Mouse (Mus musculus) right cerebral cortex, postnatal 14 days (tissue): Measurements from ENCODE around the gene Fitm1.

Experiments
- DNase-seq: peaks from one replicate; pipeline ENCODE4 v3.0.0; 2022

Gene Fitm1

DNA sequence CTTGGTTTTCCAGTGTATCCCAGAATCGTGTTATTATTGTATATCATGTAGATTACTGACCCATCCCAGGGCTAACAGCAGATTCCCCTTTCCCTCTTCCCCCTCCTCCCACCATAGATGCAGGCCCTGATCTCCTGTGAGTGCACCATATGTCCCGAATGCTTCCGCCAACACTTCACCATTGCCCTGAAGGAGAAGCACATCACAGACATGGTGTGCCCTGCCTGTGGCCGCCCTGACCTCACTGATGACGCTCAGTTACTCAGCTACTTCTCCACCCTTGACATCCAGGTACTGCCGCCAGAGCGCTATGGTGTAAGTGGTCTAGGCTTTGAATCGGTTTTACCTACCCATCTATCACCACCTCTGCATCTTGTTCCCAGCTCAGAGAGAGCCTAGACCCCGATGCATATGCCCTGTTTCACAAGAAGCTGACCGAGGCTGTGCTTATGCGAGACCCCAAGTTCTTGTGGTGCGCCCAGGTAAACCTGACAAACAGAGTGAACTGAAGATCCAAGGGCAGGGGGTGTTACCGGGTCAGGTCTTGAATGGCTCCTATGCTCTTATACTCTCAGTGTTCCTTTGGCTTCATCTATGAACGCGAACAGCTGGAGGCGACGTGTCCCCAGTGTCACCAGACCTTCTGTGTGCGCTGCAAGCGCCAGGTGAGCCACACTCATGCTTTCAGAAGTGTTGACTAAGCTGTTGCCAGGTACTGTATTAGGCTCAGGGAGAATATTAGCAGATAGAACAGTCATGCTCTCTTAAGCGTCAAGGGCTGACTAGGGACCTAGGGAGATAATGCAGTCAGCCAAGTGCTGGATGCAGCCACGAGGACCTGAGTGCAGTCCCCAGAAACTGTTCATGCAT is 23.3 kb downstream of the Fitm1 start:
- no peak for DNase-seq

DNA sequence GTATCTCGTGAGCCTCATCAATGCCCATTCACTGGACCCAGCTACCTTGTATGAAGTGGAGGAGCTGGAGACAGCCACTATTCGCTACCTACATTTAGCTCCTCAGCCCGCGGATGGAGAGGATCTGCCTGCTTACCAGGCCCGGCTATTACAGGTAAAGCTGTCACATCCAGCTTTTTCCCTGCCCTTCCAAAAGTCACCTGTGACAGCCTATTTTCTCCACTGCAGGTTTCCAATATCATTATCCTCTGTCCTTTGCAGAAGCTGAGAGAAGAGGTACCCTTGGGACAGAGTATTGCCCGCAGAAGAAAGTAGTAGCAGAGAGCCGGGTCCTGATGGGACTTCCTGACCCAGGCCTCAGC is 27.8 kb downstream of the Fitm1 start, which contains the start of gene Irf9:
TSS of gene Irf9 (plus strand) at position 301 of the 362 bp plus-strand sequence.
- DNase-seq = no peak

DNA sequence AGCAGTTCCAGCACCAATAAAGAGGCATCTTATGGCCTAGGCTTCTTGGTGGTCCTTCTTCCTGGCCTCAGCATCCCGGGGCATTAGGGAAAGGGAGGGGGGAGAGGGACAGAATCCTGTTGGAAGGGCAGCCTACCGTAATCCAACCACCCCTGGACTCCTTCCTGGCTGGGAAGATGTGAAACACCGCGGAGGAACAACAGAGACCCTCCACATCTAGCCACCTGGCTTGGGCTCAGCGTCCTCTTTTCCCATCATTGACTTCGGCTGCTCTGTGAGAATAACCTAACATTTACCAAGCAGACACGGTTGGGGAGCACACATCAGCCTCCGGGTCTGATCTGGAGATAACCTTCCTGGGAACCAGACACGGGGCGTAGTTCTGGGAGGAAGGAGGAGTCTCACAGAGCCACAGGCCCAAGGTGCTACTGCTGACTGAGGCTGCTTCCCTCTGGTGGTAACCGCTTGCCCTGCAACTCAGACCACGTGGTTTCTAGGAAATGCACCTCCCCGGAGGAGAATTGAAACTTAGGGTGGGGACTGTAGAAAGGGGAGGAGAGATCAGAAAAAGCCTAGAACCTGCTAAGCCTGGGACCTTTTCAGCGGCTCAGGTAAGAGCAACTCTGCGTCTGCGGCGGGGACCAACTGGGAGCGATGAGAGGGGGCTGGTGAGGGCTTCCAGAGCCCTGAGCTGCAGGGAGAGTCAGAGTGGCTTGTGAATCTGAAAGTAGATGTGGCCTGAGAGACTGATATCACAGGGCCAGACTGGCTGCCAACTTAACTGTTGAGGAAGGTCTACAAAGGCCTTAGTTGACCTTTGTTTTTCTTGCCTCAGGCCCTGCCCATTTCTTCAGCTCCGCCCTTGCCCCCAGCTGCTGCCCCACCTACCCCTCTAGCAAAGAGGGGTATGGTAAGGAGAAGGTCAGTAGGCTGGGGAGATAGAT is 28.5 kb downstream of the Fitm1 start:
- DNase-seq = peak; percentile 84

- DNase-seq = no peak
These were observed 29.4 kb downstream of the Fitm1 start for GRCm38 (mm10) chr14:55604823-55605222.

GRCm38 (mm10) chr14:55605743-55606459 is 30.5 kb downstream of the Fitm1 start:
- DNase-seq = no peak

DNA sequence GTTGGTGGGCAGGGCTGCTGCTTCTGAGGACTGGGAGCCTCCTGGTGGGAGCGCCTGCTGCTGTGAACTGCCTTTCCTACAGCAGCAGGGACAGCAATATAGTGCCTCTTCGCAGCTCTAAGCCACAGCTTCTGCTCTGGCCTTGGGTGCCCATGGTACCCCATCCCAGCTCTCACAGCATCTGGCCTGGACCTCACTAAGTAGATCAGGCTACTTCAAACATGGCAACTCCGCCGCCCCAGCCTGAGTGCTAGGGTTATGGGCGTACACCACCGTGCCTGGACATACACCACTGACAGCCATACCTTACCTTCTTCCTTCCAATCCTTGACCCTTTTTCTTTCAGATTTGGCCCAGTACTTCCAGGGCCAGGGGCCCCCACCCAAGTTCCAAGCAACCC is 32.9 kb downstream of the Fitm1 start:
- no peak for DNase-seq

- DNase-seq = no peak
These were observed 37.9 kb downstream of the Fitm1 start for GRCm38 (mm10) chr14:55613346-55613745.

DNA sequence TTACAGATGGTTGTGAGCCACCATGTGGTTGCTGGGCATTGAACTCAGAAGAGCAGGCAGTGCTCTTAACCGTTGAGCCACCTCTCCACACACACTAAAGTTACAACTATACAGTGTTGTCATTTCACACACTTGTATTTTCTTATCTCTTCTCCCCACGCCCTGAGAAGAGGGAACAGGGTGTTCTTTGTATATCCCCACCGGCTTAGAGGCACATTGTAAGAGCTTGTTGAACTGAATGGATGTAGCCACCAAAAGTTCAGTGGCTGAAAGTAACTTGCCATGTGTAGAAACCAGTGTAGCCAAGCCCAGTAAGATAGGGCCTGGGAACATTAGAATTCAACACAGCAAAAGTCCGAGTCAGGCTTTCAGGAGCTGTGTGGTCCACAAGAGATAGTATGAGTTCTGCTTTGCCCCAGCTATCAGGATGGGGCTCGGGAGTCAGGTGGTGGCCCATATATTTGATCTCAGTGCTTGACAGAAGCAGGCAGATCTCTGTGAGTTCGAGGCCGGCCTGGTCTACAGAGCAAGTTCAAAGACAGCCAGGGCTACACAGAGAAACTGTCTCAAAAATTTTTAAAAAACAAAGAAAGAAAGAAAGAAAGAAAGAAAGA is 39.3 kb downstream of the Fitm1 start:
- no peak for DNase-seq

GRCm38 (mm10) chr14:55615876-55616275 is 40.5 kb downstream of the Fitm1 start:
- no peak for DNase-seq

GRCm38 (mm10) chr14:55616844-55617243 is 41.4 kb downstream of the Fitm1 start:
- no peak for DNase-seq

DNA sequence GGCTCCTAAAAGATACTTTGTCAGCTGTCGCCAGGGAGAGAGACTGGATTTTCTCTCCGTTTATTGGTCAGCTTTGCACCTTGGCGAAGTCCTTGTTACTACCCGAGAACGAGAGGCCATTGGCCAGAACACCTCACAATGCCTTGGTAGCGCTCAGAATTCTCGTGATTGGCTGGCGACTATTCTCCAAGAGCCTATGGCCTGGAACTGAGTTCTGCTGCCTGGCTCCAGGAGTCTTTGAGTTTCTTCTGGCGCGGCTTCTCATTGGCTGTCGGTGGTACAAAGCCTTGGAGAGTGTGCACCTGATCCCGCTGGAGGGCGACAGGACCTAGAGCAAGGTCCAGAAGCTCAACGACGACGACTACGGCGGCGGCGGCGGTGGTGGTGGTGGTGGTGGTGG is 42.4 kb downstream of the Fitm1 start, which contains the start of gene Rec8:
TSS of gene Rec8 (plus strand) at position 216 of the 400 bp plus-strand sequence.
- no peak for DNase-seq

GRCm38 (mm10) chr14:55618486-55619195 is 43.2 kb downstream of the Fitm1 start:
- no peak for DNase-seq
